Mouse (Mus musculus) layer of hippocampus, adult 9-10 months (tissue): ENCODE data around the gene Taf13.

ENCODE experiments used
- DNase-seq: peaks from one replicate; pipeline ENCODE4 v3.0.0; 2022; ENCODE audit warnings: low spot score

The Taf13 gene

GRCm38 (mm10) chr3:108572309-108573010 lies 962 bp downstream of the Taf13 start:
- no peak for DNase-seq

DNA sequence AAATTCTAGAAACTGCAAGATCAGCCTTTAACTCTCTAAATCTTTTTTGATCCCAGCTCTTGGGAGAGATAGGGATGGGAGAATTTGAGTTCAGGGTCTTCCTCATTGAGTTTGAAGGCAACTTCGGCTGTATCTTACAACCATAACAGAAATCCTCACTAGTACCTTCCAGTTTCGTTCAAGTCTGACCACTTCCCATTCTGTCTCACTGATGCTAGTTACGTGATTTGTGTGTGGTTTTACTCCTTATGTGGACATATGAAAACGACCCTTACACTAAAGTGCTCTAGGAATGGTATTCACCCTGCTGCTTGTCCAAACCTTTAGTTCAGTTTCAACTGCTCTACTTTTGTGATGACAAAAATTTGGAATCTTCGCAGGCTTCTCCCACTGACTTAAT lies 2.5 kb downstream of the Taf13 start:
- no peak for DNase-seq

DNA sequence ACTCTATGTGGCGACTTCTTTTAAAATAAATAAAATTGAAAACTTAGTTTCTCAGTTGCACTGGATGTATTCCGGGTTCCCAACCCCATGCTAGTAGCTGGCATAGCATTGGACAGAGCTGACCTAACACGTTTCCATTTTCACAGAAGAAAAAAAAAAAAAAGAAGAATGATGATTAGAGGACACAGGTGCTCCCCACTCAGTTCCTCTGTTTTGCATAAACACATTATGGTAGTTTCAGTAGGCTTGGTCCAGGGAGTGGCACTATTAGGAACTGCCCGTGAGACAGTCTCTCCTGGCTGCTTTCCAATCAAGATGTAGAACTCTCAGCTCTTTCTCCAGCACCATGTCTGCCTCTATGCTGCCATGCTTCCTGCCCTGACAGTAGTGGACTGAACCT lies 13.1 kb downstream of the Taf13 start:
- no peak for DNase-seq

GRCm38 (mm10) chr3:108588446-108588845 lies 16.9 kb downstream of the Taf13 start:
- no peak for DNase-seq

DNA sequence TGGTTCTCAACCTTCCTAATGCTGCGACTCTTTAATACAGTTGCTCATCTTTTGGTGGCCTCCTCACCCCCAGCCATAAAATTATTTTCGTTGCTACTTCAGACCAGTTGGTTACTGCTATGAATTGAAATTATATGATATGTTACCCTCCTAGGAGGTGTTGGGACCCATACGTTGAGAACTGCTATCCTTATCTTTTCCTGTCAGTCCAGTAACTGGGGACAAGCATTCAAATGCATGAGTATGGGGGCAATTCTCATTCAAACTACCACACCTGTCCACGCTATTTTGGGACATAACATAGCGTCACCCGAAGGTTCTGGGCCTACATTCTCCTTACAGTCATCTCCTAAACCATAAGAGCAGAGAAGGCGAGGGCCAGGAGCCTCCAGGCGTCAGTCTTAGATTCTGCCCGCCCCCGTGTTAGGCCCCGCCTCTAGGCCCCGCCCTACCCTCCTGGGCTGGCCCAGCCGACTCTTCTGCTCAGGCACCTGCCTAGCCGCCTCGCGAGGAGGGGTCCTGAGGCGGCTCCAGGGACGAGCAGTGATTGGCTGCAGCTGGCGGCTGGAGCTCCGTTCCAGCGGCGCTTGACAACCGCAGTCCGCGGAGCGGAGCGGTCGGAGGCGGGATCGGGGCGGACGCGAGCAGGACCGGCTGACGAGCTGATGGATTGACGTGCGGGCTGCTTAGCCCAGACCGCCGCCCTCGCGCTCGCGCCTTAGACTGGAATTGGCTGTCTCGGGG lies 19.5 kb downstream of the Taf13 start, which contains the start of gene Wdr47:
Gene Wdr47, plus strand, starts transcription at position 494 of the 744 bp plus-strand sequence.
- peak; percentile 81 for DNase-seq

DNA sequence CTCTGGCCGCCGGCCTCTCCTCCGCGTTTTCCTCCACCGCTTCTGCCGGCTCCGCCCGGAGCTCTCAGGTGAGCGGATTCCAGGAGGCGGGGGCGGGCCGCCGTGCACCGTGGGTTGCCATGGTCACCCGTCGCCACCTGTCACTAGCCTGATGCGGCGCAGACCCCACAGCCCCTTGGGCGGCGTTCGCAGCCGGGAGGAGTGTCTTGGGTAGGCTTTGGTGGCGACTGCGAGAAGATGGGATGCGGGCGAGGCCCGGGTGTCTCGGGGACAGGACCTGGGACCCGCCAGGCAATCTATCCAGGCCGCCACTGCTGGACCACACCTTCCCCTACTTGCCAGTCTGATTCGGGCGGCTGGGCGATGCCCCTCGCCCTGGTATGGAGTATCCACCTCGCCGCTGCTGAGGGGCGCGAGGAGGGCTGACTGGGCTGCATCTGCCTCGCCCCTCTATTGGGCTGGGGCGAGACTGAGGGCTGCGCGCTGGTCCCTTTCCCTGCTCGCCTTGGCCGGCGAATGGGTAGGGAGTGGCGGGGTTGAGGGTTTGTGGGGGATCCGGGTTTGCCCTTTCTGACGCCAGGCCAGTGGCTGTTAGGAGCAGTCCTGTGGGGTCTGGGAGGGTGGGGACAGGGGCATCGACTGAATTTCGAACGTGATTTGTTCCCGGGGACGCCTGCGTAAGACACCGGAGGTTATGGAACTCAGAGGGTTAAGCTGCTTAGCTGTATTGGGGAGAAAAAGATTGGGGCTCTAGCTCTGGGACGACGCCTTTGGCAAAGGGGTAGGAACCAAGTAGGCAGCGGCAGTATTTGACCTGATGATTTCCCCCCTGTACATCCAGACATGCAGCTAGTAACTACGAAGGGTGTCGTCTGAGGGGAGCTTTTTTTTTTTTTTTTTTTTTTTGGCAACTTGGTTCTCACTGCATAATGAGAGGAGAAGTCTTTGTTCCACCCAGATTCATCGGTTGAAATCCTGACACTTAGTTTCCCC lies 20.3 kb downstream of the Taf13 start:
- no peak for DNase-seq

GRCm38 (mm10) chr3:108608906-108609305 lies 37.4 kb downstream of the Taf13 start:
- no peak for DNase-seq
